Mouse (Mus musculus) megakaryocyte, embryonic 14.5 days (primary cell): Measurements from ENCODE around the gene Trappc10.

Experiments
- FLI1 ChIP-seq: IDR thresholded peaks from 2 replicates; pipeline ENCODE4 v1.6.1; 2012; ENCODE audit warnings: low read length, inconsistent platforms, mixed read lengths
- GATA1 ChIP-seq: IDR thresholded peaks from 3 replicates; pipeline ENCODE4 v1.6.1; 2012; ENCODE audit warnings: mixed read lengths, low read length, inconsistent platforms, borderline replicate concordance

DNA sequence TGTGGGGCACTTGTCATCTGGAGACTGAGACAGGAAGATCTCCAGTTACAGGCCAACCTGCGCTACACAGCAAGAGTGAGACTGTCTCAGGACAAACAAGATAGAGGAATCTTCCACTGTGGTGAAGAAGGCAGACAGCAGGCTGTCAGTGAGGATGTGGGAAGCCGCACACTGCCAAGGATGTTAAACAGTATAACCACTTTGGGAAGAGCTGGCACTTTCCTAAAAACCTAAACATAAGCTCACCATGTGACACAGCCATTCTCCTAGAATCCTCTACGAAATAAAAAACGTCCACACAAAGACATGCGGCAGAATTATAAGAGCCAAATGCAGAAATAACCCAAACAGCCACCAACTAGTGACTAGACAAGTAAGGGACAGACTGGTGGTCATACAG, 6.1 kb downstream of the Trappc10 start:
- no peak for TF ChIP-seq GATA1
- TF ChIP-seq FLI1: no peak
